Mouse (Mus musculus) forebrain, embryonic 10.5 days (tissue): ENCODE measurements around the gene Spg7. TPM values are rescaled to one million over a fixed set of nuclear protein-coding genes. Genes with fewer than 3 reads are reported as not detected.
"Not testable (repeated sequence)": the region's sequence is repeated elsewhere in the genome, so short reads cannot be mapped to it uniquely, and the experiment has no call there.

ENCODE experiments used
- DNase-seq: peaks from one replicate; pipeline ENCODE4 v3.0.0-alpha.2; 2017; ENCODE audit warnings: low spot score; ENCODE audit errors: extremely low spot score
- H3K27ac ChIP-seq: fragments of 300-500 bp; sonication (generic); 2 replicates; pipeline ENCODE4 v1.5.1; 2016; ENCODE audit warnings: mild to moderate bottlenecking
- H3K27me3 ChIP-seq: fragments of 300-500 bp; sonication (generic); 2 replicates; pipeline ENCODE4 v1.6.1; 2016; ENCODE audit warnings: mild to moderate bottlenecking; ENCODE audit not compliant: poor library complexity, severe bottlenecking
- H3K36me3 ChIP-seq: fragments of 300-500 bp; sonication (generic); replicated peaks from 2 replicates; pipeline ENCODE4 v1.6.1; 2016; ENCODE audit warnings: mild to moderate bottlenecking, moderate library complexity
- H3K4me1 ChIP-seq: fragments of 300-500 bp; sonication (generic); 2 replicates; pipeline ENCODE4 v1.6.1; 2016
- H3K4me3 ChIP-seq: fragments of 300-500 bp; sonication (generic); 2 replicates; pipeline ENCODE4 v1.5.1; 2016; ENCODE audit warnings: mild to moderate bottlenecking, moderate library complexity
- H3K9me3 ChIP-seq: fragments of 300-500 bp; sonication (generic); 2 replicates; pipeline ENCODE4 v1.6.1; 2016; ENCODE audit warnings: mild to moderate bottlenecking, moderate library complexity
- WGBS: fragments of 180-500 bp; shearing (Covaris S2); methylation state at CpG from one replicate; pipeline ENCODE4 v1.1.7; 2016; 5-methylcytosine and 5-hydroxymethylcytosine counted together
- polyA plus RNA-seq: library from polyadenylated mRNA; unstranded; fragments of >200 nt; fragmentation: Nextera tagmentation; extraction: Ambion mirVana; gene quantifications from 2 replicates; pipeline ENCODE4 v1.2.1, GENCODE M21; 2016

Gene Spg7
- polyA plus RNA-seq, 1 experiment from 2014 or later: 53.9 TPM

GRCm38 (mm10) chr8:123042974-123043625 is 19.6 kb upstream of the Spg7 start:
- Histone ChIP-seq H3K27me3 (no peaks in the 10 kb centered on the region), H3K27ac (peak overlapping the region; percentile 99), H3K4me1 (peaks cover 42% of the 10 kb centered on the region), H3K4me3 (peak overlapping the region; percentile 100), H3K36me3 (peaks cover 16% of the 10 kb centered on the region), H3K9me3 (no peaks in the 10 kb centered on the region)
- no peak for DNase-seq
- 29% methylated on average over 22 of the region's 22 CpGs for WGBS

GRCm38 (mm10) chr8:123043941-123044340 is 18.8 kb upstream of the Spg7 start:
- Histone ChIP-seq H3K4me3 (peak overlapping the region; percentile 100), H3K9me3 (no peaks in the 10 kb centered on the region), H3K36me3 (peaks cover 16% of the 10 kb centered on the region), H3K4me1 (peaks cover 34% of the 10 kb centered on the region), H3K27me3 (no peaks in the 10 kb centered on the region), H3K27ac (no peak overlapping the region)
- no peak for DNase-seq
- WGBS: 94% methylated on average over 3 of the region's 3 CpGs

- not testable (repeated sequence) for H3K9me3 ChIP-seq, H3K4me3 ChIP-seq, H3K27ac ChIP-seq, H3K27me3 ChIP-seq, DNase-seq
- WGBS: 96% methylated on average over 23 of the region's 23 CpGs
- H3K4me1 ChIP-seq: peaks cover 25% of the 10 kb centered on the region
- peaks cover 16% of the 10 kb centered on the region for H3K36me3 ChIP-seq
Measured at GRCm38 (mm10) chr8:123044743-123045425, 17.9 kb upstream of the Spg7 start.

- no peaks in the 10 kb centered on the region for H3K9me3 ChIP-seq
- no peak for DNase-seq
- 85% methylated on average over 4 of the region's 4 CpGs for WGBS
Measured at GRCm38 (mm10) chr8:123046706-123047105, 16.0 kb upstream of the Spg7 start.

GRCm38 (mm10) chr8:123047827-123048226 is 14.9 kb upstream of the Spg7 start:
- Histone ChIP-seq H3K36me3 (peaks cover 16% of the 10 kb centered on the region), H3K27ac (no peak overlapping the region), H3K4me1 (peaks cover 14% of the 10 kb centered on the region), H3K4me3 (no peak overlapping the region), H3K9me3 (no peaks in the 10 kb centered on the region), H3K27me3 (no peaks in the 10 kb centered on the region)
- DNase-seq: no peak
- WGBS: 92% methylated on average over 7 of the region's 7 CpGs

More at GRCm38 (mm10) chr8:123046706-123047105, 16.0 kb upstream of the Spg7 start:
- H3K27me3 ChIP-seq: no peaks in the 10 kb centered on the region
- H3K27ac ChIP-seq: no peak overlapping the region
- H3K4me1 ChIP-seq: peaks cover 14% of the 10 kb centered on the region
- no peak overlapping the region for H3K4me3 ChIP-seq
- peaks cover 16% of the 10 kb centered on the region for H3K36me3 ChIP-seq

- no peak for DNase-seq
- Histone ChIP-seq H3K4me1 (peaks cover 10% of the 10 kb centered on the region), H3K27ac (no peak overlapping the region), H3K9me3 (no peaks in the 10 kb centered on the region), H3K36me3 (peaks cover 16% of the 10 kb centered on the region), H3K4me3 (no peak overlapping the region), H3K27me3 (no peaks in the 10 kb centered on the region)
- 86% methylated on average over 7 of the region's 7 CpGs for WGBS
Measured at GRCm38 (mm10) chr8:123048402-123048801, 14.3 kb upstream of the Spg7 start.

GRCm38 (mm10) chr8:123051458-123051857 is 11.3 kb upstream of the Spg7 start:
- 84% methylated on average over 5 of the region's 5 CpGs for WGBS
- Histone ChIP-seq H3K4me1 (no peaks in the 10 kb centered on the region), H3K27me3 (no peaks in the 10 kb centered on the region), H3K36me3 (no peaks in the 10 kb centered on the region), H3K27ac (no peak overlapping the region), H3K4me3 (no peak overlapping the region), H3K9me3 (no peaks in the 10 kb centered on the region)
- no peak for DNase-seq

GRCm38 (mm10) chr8:123064072-123064471 is 1.3 kb downstream of the Spg7 start:
- Histone ChIP-seq H3K9me3 (no peaks in the 10 kb centered on the region), H3K4me3 (peak overlapping the region; percentile 84), H3K27ac (peak overlapping the region; percentile 99; the same call in 1 of the 2 replicates), H3K4me1 (peaks cover 26% of the 10 kb centered on the region), H3K36me3 (peaks cover 21% of the 10 kb centered on the region), H3K27me3 (no peaks in the 10 kb centered on the region)
- DNase-seq: no peak
- 94% methylated on average over 4 of the region's 4 CpGs for WGBS

GRCm38 (mm10) chr8:123064809-123065213 is 2.1 kb downstream of the Spg7 start:
- 4% methylated on average over 14 of the region's 14 CpGs for WGBS
- no peak for DNase-seq
- H3K4me1 ChIP-seq: peaks cover 26% of the 10 kb centered on the region
- H3K9me3 ChIP-seq: no peaks in the 10 kb centered on the region
- no peaks in the 10 kb centered on the region for H3K27me3 ChIP-seq
- H3K27ac ChIP-seq: peak overlapping the region; percentile 99
- H3K36me3 ChIP-seq: peaks cover 25% of the 10 kb centered on the region
- peak overlapping the region; percentile 84 for H3K4me3 ChIP-seq

GRCm38 (mm10) chr8:123065214-123066100 is 2.7 kb downstream of the Spg7 start:
- Histone ChIP-seq H3K4me1 (peaks cover 26% of the 10 kb centered on the region), H3K4me3 (peak overlapping the region; percentile 84), H3K9me3 (no peaks in the 10 kb centered on the region), H3K27ac (peak overlapping the region; percentile 99), H3K36me3 (peaks cover 31% of the 10 kb centered on the region), H3K27me3 (no peaks in the 10 kb centered on the region)
- WGBS: under 1% methylated on average over 84 of the region's 84 CpGs
- peak; percentile 94 for DNase-seq

GRCm38 (mm10) chr8:123066101-123066683 is 3.5 kb downstream of the Spg7 start:
- Histone ChIP-seq H3K4me3 (peak overlapping the region; percentile 84), H3K27me3 (no peaks in the 10 kb centered on the region), H3K4me1 (peaks cover 26% of the 10 kb centered on the region), H3K36me3 (peaks cover 37% of the 10 kb centered on the region), H3K27ac (peak overlapping the region; percentile 99), H3K9me3 (no peaks in the 10 kb centered on the region)
- DNase-seq: no peak
- 41% methylated on average over 7 of the region's 7 CpGs for WGBS

GRCm38 (mm10) chr8:123071176-123071575 is 8.4 kb downstream of the Spg7 start:
- 91% methylated on average over 4 of the region's 4 CpGs for WGBS
- H3K27ac ChIP-seq: no peak overlapping the region
- H3K27me3 ChIP-seq: no peaks in the 10 kb centered on the region
- H3K4me1 ChIP-seq: peaks cover 14% of the 10 kb centered on the region
- H3K9me3 ChIP-seq: no peaks in the 10 kb centered on the region
- no peak for DNase-seq
- peaks cover 86% of the 10 kb centered on the region for H3K36me3 ChIP-seq
- no peak overlapping the region for H3K4me3 ChIP-seq
